1 mouse cellular context compared by ENCODE assay signal in genomic region chr10:80578911-80579310, GRCm38 (mm10).
A peak's percentile ranks its signal among the peaks of the same experiment; 100 is the strongest.
TF ChIP-seq lines count a peak whose summit lies in the region.

No protein-coding gene starts in this region.

TF ChIP-seq in MEL, 35 proteins besides CTCF, POLR2A, EP300 and RAD21 (continued from another document):
- TF ChIP-seq E2F4 (IDR thresholded peaks at IDR 0.05; ENCODE audit: borderline replicate concordance, low read depth, low read length) (no peak), RCOR1 (IDR thresholded peaks at IDR 0.05; ENCODE audit: low read depth, low read length) (no peak), NELFE (IDR thresholded peaks at IDR 0.05; ENCODE audit: low read depth, low read length) (peak; percentile 41; the same call in 1 of the 2 replicates), MAX (IDR thresholded peaks at IDR 0.05; ENCODE audit: low read length) (peak; percentile 60; the same call in 1 of the 2 replicates), ZNF384 (IDR thresholded peaks at IDR 0.05; ENCODE audit: low read depth, low read length) (no peak), MYB (IDR thresholded peaks at IDR 0.05; ENCODE audit: low read depth, low read length) (no peak), MEF2A (IDR thresholded peaks at IDR 0.05; ENCODE audit: extremely low read depth, insufficient replicate concordance, low read depth, low read length, poor library complexity, severe bottlenecking) (no peak), ZC3H11A (IDR thresholded peaks at IDR 0.05; ENCODE audit: low read depth, low read length) (peak; percentile 37; the same call in 1 of the 2 replicates), CHD1 (IDR thresholded peaks at IDR 0.05; ENCODE audit: low read depth, low read length) (no peak), MYC (IDR thresholded peaks at IDR 0.05; ENCODE audit: low read depth, low read length) (0 out of 2 replicates have a peak, but pooled peaks have one; percentile 62), MXI1 (IDR thresholded peaks at IDR 0.05; ENCODE audit: low read depth, low read length) (peak; percentile 85), POLR2AphosphoS2 (IDR thresholded peaks at IDR 0.05; ENCODE audit: low read length) (no peak), HCFC1 (IDR thresholded peaks at IDR 0.05; ENCODE audit: low read depth, low read length) (no peak), ETS1 (IDR thresholded peaks at IDR 0.05; ENCODE audit: low read depth, low read length) (0 out of 2 replicates have a peak, but pooled peaks have one; percentile 7), MAZ (IDR thresholded peaks at IDR 0.05; ENCODE audit: low read depth, low read length) (peak; percentile 68; the same call in 1 of the 2 replicates), KAT2A (conservative IDR thresholded peaks at IDR 0.05; ENCODE audit: low read depth, low read length) (no peak), POLR2AphosphoS5 (IDR thresholded peaks at IDR 0.05; ENCODE audit: borderline replicate concordance, low read depth, low read length) (no peak), TBP (IDR thresholded peaks at IDR 0.05; ENCODE audit: low read depth, low read length) (peak; percentile 51; the same call in 1 of the 2 replicates), CHD2 (IDR thresholded peaks at IDR 0.05; ENCODE audit: low read length) (no peak), TAL1 (IDR thresholded peaks at IDR 0.05; ENCODE audit: low read length) (no peak), GABPA (IDR thresholded peaks at IDR 0.05; ENCODE audit: low read depth, low read length) (no peak), USF1 (IDR thresholded peaks at IDR 0.05; ENCODE audit: low read depth, low read length) (no peak)
